Mouse (Mus musculus): ENCODE measurements around the gene Nfia.

Nfia gene

GRCm38 (mm10) chr4:98120706-98121340, 348.3 kb downstream of the Nfia start:
- DNase-seq (ENCODE audit: low read depth, low spot score) = no peak

- DNase-seq (ENCODE audit: low read depth, low spot score) = no peak
Measured at GRCm38 (mm10) chr4:98126003-98126677, 353.6 kb downstream of the Nfia start.

GRCm38 (mm10) chr4:98130798-98131197, 358.3 kb downstream of the Nfia start:
- no peak for DNase-seq (ENCODE audit: low read depth, low spot score)

- DNase-seq (ENCODE audit: low read depth, low spot score) = no peak
Measured at GRCm38 (mm10) chr4:98134027-98134426, 361.5 kb downstream of the Nfia start.

- DNase-seq (ENCODE audit: low read depth, low spot score) = no peak
Measured at GRCm38 (mm10) chr4:98136072-98136471, 363.5 kb downstream of the Nfia start.

- no peak for DNase-seq (ENCODE audit: low read depth, low spot score)
Measured at GRCm38 (mm10) chr4:98142879-98143436, 370.4 kb downstream of the Nfia start.

GRCm38 (mm10) chr4:98150576-98150975, 378.0 kb downstream of the Nfia start:
- DNase-seq (ENCODE audit: low read depth, low spot score) = no peak

- no peak for DNase-seq (ENCODE audit: low read depth, low spot score)
Measured at GRCm38 (mm10) chr4:98157921-98158320, 385.4 kb downstream of the Nfia start.

GRCm38 (mm10) chr4:98166379-98166778, 393.8 kb downstream of the Nfia start:
- DNase-seq (ENCODE audit: low read depth, low spot score) = no peak
